Mouse (Mus musculus) intestine, embryonic 15.5 days (tissue): ENCODE results near the gene P4hb. TPM values are rescaled to one million over a fixed set of nuclear protein-coding genes. Genes with fewer than 3 reads are reported as not detected.
A peak's percentile ranks its signal among the peaks of the same experiment; 100 is the strongest.
"Not testable (repeated sequence)": the region's sequence is repeated elsewhere in the genome, so short reads cannot be mapped to it uniquely, and the experiment has no call there.

Source experiments
- ATAC-seq: fragments of 200-750 bp; cut with Nextera tagmentation; 2 replicates; pipeline ENCODE4 v1.8.0; 2017; ENCODE audit warnings: moderate TSS enrichment, moderate library complexity
- H3K27ac ChIP-seq: fragments of 300-500 bp; sonication (generic); 2 replicates; pipeline ENCODE4 v1.5.1; 2015; ENCODE audit warnings: mild to moderate bottlenecking, inconsistent platforms
- H3K27me3 ChIP-seq: fragments of 300-500 bp; sonication (generic); replicated peaks from 2 replicates; pipeline ENCODE4 v1.6.1; 2015; ENCODE audit warnings: inconsistent platforms
- H3K36me3 ChIP-seq: fragments of 300-500 bp; sonication (generic); 2 replicates; pipeline ENCODE4 v1.6.1; 2015; ENCODE audit warnings: inconsistent platforms
- H3K4me1 ChIP-seq: fragments of 300-500 bp; sonication (generic); replicated peaks from 2 replicates; pipeline ENCODE4 v1.6.1; 2015; ENCODE audit warnings: inconsistent platforms
- H3K4me2 ChIP-seq: fragments of 300-500 bp; sonication (generic); replicated peaks from 2 replicates; pipeline ENCODE4 v1.6.1; 2015; ENCODE audit warnings: mild to moderate bottlenecking, inconsistent platforms
- H3K4me3 ChIP-seq: fragments of 300-500 bp; sonication (generic); replicated peaks from 2 replicates; pipeline ENCODE4 v1.5.1; 2015; ENCODE audit warnings: inconsistent platforms
- H3K9ac ChIP-seq: fragments of 300-500 bp; sonication (generic); 2 replicates; pipeline ENCODE4 v1.6.1; 2015; ENCODE audit warnings: inconsistent platforms
- H3K9me3 ChIP-seq: fragments of 300-500 bp; sonication (generic); 2 replicates; pipeline ENCODE4 v1.6.1; 2016; ENCODE audit warnings: inconsistent platforms
- WGBS: fragments of 180-500 bp; shearing (Covaris S2); methylation state at CpG from one replicate; pipeline ENCODE4 v1.1.7; 2015; 5-methylcytosine and 5-hydroxymethylcytosine counted together
- polyA plus RNA-seq: library from polyadenylated mRNA; unstranded; fragments of >200 nt; fragmentation: Nextera tagmentation; extraction: Ambion mirVana; gene quantifications from 2 replicates; pipeline ENCODE4 v1.2.1, GENCODE M21; 2015

The P4hb gene
- polyA plus RNA-seq, 1 experiment from 2014 or later, result 992 TPM

DNA sequence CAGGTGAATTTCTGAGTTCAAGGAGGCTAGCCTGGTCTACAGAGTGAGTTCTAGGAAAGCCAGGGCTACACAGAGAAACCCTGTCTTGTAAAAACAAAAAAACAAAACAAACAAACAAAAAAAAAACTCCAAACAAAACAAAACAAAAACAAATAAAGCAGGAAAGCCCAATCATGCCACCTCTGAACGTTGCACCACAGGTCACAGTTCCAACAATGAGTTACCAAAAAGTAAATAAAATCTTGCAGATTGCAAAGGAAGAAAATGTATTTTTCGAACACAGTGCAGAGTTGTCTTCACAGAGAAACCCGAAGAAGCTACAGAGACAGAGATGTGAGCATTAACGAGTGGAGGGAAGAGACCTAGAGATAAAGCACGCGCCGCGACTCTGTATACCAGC lies 50.5 kb downstream of the P4hb start:
- no peak for ATAC-seq
- H3K9me3 ChIP-seq, result no peaks in the 10 kb centered on the region
- no peak overlapping the region for H3K4me2 ChIP-seq
- H3K27ac ChIP-seq, result no peak overlapping the region
- no peak overlapping the region for H3K9ac ChIP-seq
- no peak overlapping the region for H3K4me3 ChIP-seq
- H3K36me3 ChIP-seq, result no peaks in the 10 kb centered on the region
- 78% methylated on average over 8 of the region's 8 CpGs for WGBS
- H3K4me1 ChIP-seq, result peaks cover 9% of the 10 kb centered on the region; the same call in 1 of the 2 replicates
- no peaks in the 10 kb centered on the region; the same call in 1 of the 2 replicates for H3K27me3 ChIP-seq

DNA sequence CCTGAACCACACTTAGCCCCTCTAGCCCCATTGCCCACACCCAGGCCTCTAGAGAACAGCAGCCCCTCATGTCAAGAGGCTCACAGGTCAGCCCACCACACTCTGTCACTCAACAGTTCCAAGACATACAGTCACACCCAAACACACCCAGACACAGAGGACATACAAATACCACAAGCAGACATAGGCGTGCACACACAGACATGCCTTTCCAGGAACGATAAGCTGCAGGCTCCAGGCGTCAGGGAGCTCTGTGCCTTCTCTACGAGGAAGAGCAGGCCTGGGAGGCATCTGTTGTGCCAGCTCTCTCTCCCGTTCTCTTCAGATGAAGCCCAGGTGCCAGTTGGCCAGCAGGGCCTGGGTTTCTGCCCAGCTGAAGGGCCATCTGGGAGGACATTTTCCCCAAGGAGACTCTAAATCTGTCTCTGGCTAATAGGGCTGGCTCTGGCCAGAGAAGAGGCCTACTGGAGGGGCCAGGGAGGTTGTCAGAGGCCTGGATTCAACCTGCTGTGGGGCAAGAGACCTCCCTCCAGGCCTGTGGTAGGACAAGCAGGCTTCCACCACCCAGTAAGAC lies 52.0 kb downstream of the P4hb start:
- 0 out of 2 replicates have a peak, but pooled peaks have one; percentile 15 for ATAC-seq
- H3K9ac ChIP-seq, result no peak overlapping the region

DNA sequence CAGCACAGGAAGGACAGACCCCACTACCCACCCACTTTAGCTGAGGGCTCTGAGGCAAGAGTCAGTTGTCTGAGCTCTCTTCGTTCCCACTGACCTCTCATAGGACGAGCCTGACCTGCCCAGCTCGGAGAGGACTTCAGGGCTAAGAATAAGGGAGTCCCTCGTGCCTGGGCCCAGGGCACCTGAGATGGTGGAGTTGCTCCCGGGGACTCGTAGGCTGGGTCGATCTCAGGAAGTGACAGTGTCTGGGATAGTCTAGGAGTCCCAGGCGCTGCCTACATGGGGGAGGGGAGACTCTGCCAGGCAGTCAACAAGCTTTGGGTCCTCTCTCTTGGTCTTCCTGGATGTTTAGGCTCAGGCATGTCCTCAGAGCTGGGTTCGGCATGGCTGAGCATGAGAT lies 52.6 kb downstream of the P4hb start:
- Histone ChIP-seq H3K4me1 (peaks cover 13% of the 10 kb centered on the region), H3K9ac (no peak overlapping the region), H3K36me3 (no peaks in the 10 kb centered on the region), H3K9me3 (no peaks in the 10 kb centered on the region), H3K27me3 (no peaks in the 10 kb centered on the region), H3K4me2 (no peak overlapping the region), H3K27ac (no peak overlapping the region; the same call in 1 of the 2 replicates), H3K4me3 (no peak overlapping the region)
- no peak for ATAC-seq
- 73% methylated on average over 9 of the region's 9 CpGs for WGBS

More for the DNA sequence above, 52.0 kb downstream of the P4hb start:
- H3K36me3 ChIP-seq, result no peaks in the 10 kb centered on the region
- H3K27ac ChIP-seq, result peak overlapping the region; percentile 37; the same call in 1 of the 2 replicates
- H3K4me1 ChIP-seq, result peaks cover 9% of the 10 kb centered on the region; the same call in 1 of the 2 replicates
- H3K4me2 ChIP-seq, result no peak overlapping the region
- no peaks in the 10 kb centered on the region for H3K9me3 ChIP-seq
- H3K4me3 ChIP-seq, result no peak overlapping the region
- no peaks in the 10 kb centered on the region for H3K27me3 ChIP-seq
- WGBS, result 51% methylated on average over 5 of the region's 5 CpGs

DNA sequence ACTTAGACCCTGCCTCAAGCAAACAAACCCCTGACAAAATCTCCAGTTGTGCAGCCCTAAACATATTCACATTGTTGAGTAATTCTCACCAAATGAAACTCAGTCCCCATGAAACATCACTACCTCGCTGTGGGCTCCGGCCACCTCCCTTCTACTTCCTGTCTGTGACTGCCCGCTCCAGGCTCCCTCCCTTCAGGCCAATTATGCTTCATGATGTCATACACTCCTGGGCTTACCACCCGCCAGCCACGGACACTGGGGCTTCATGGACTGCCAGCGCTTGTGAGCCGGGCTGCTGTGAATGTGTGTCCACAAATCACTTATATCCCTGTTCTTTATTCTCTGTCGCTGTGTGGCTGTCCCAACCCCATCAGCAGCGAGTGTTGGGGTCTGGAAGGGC lies 53.3 kb downstream of the P4hb start:
- no peaks in the 10 kb centered on the region for H3K9me3 ChIP-seq
- 40% methylated on average over 9 of the region's 9 CpGs for WGBS
- 0 out of 2 replicates have a peak overlapping the region, but pooled peaks have one; percentile 1 for H3K27ac ChIP-seq
- H3K9ac ChIP-seq, result 0 out of 2 replicates have a peak overlapping the region, but pooled peaks have one; percentile 21
- no peak overlapping the region for H3K4me3 ChIP-seq
- 0 out of 2 replicates have a peak, but pooled peaks have one; percentile 37 for ATAC-seq
- peak overlapping the region; percentile 20; the same call in 1 of the 2 replicates for H3K4me2 ChIP-seq
- no peaks in the 10 kb centered on the region for H3K27me3 ChIP-seq
- H3K36me3 ChIP-seq, result no peaks in the 10 kb centered on the region
- peaks cover 15% of the 10 kb centered on the region for H3K4me1 ChIP-seq

DNA sequence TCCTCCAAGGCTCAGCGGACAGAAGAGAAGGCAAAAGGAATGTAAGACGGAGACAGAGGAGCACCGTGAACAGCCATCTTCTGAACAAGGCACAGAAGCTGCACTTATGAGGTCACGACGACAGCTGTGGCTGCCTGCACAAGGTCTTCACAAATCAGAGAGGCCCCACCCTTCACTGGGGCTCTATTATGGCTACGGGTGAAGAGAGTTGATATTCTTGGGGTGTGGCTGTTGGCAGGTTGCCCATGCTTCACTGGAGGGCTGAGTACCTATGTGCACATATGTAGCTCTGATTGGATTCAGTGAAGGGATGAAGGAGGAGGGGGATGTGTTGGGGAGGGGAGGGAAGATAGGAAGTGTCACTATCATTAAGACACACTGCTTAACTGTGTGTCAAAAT lies 54.5 kb downstream of the P4hb start:
- H3K4me2 ChIP-seq, result peak overlapping the region; percentile 10; the same call in 1 of the 2 replicates
- peak overlapping the region; percentile 66 for H3K27ac ChIP-seq

DNA sequence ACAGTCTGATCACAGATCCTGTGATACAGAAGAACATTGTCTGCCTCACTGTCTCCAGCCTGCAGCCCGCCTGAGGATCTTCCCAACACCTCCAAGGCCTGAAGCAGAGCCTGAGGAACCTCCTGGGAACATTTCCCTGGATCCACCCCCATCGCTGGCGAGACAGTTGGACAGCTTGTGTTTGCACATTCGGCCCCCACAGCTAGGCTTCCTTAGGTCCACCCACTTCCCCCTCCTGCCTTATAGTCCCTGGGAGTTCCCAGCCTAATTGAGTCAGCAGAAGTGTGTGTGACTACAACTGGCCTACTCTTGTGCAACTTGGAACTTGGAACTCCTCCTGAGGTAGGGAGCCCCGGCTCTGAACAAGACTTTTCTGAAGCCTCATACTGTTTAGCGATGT lies 55.0 kb downstream of the P4hb start:
- no peaks in the 10 kb centered on the region for H3K9me3 ChIP-seq
- peaks cover 15% of the 10 kb centered on the region for H3K4me1 ChIP-seq
- no peak overlapping the region for H3K4me3 ChIP-seq
- ATAC-seq, result peak; percentile 83
- WGBS, result 44% methylated on average over 6 of the region's 6 CpGs
- no peaks in the 10 kb centered on the region for H3K36me3 ChIP-seq
- no peak overlapping the region for H3K9ac ChIP-seq
- peak overlapping the region; percentile 66 for H3K27ac ChIP-seq
- 0 out of 2 replicates have a peak overlapping the region, but pooled peaks have one; percentile 10 for H3K4me2 ChIP-seq
- no peaks in the 10 kb centered on the region for H3K27me3 ChIP-seq

More for the DNA sequence above, 54.5 kb downstream of the P4hb start:
- H3K36me3 ChIP-seq, result no peaks in the 10 kb centered on the region
- H3K4me3 ChIP-seq, result no peak overlapping the region
- H3K9ac ChIP-seq, result no peak overlapping the region
- no peaks in the 10 kb centered on the region for H3K9me3 ChIP-seq
- 48% methylated on average over 6 of the region's 6 CpGs for WGBS
- ATAC-seq, result peak; percentile 83
- peaks cover 15% of the 10 kb centered on the region for H3K4me1 ChIP-seq
- H3K27me3 ChIP-seq, result no peaks in the 10 kb centered on the region

DNA sequence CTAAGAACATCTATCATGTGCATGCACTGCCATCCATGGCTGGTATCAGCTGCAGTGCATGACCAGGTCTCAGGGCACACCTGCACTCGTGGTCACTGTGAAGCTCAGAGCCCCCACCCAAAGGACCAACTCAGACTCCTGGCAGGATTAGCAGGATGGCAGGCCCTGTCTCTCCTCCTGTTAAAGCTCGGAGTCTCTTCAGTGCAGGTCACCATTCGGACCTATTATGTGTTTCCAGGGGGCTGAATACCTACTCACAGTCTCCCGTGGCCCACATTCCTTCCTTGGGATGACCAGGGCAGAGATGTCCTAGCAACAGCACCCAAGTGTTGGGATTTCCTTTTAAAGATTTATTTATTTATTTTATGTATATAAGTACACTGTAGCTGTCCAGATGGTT lies 55.9 kb downstream of the P4hb start:
- no peak overlapping the region for H3K27ac ChIP-seq
- H3K4me1 ChIP-seq, result peaks cover 15% of the 10 kb centered on the region
- H3K9me3 ChIP-seq, result no peaks in the 10 kb centered on the region
- no peaks in the 10 kb centered on the region for H3K36me3 ChIP-seq
- no peak overlapping the region for H3K9ac ChIP-seq
- 75% methylated on average over 4 of the region's 4 CpGs for WGBS
- no peaks in the 10 kb centered on the region for H3K27me3 ChIP-seq
- no peak overlapping the region for H3K4me3 ChIP-seq
- no peak overlapping the region for H3K4me2 ChIP-seq
- ATAC-seq, result no peak

DNA sequence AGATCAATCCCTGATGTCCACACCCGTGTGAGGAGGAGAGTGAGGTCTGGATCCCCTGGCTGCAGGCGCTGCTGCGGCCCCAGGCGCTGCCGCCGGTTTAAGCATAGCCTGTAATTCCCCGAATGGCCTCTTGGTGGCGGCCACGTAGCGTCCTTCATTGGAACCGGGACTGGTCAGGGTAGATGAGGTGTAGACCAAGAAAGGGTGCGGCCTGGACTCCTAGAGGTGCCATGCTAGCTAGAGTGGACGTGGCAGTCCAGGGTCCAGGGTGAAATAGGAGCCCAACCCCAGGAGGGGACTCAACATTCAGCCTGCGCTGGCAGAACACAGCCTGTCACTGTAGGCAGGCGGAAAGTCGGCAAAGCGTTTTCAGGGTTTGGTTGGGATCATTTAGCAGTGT lies 57.4 kb downstream of the P4hb start:
- WGBS, result 15% methylated on average over 17 of the region's 17 CpGs
- peak; percentile 73 for ATAC-seq

DNA sequence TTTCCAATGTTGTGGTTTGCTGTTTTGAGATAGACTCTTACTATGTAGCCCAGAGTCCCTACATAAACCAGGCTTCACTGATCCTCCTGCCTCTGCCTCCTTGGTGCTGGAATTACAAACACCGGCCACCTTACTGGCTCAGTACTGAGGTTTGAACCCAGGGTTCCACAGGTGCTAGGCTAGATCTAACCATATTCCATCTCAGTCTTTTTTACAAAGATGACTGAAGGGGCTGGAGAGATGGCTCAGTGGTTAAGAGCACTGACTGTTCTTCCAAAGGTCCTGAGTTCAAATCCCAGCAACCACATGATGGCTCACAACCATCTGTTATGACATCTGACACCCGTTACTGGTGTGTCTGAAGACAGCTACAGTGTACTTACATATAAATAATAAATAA lies 58.8 kb downstream of the P4hb start:
- not testable (repeated sequence) for ATAC-seq, H3K4me3 ChIP-seq, H3K9me3 ChIP-seq, H3K36me3 ChIP-seq, H3K9ac ChIP-seq, H3K27ac ChIP-seq, H3K27me3 ChIP-seq, H3K4me2 ChIP-seq
- 95% methylated on average over 2 of the region's 2 CpGs for WGBS
- peaks cover 18% of the 10 kb centered on the region for H3K4me1 ChIP-seq

More for the DNA sequence above, 57.4 kb downstream of the P4hb start:
- peaks cover 18% of the 10 kb centered on the region for H3K4me1 ChIP-seq
- no peaks in the 10 kb centered on the region for H3K27me3 ChIP-seq
- H3K36me3 ChIP-seq, result no peaks in the 10 kb centered on the region
- 0 out of 2 replicates have a peak overlapping the region, but pooled peaks have one; percentile 25 for H3K4me2 ChIP-seq
- H3K9ac ChIP-seq, result no peak overlapping the region
- no peak overlapping the region for H3K27ac ChIP-seq
- no peak overlapping the region for H3K4me3 ChIP-seq
- H3K9me3 ChIP-seq, result no peaks in the 10 kb centered on the region

DNA sequence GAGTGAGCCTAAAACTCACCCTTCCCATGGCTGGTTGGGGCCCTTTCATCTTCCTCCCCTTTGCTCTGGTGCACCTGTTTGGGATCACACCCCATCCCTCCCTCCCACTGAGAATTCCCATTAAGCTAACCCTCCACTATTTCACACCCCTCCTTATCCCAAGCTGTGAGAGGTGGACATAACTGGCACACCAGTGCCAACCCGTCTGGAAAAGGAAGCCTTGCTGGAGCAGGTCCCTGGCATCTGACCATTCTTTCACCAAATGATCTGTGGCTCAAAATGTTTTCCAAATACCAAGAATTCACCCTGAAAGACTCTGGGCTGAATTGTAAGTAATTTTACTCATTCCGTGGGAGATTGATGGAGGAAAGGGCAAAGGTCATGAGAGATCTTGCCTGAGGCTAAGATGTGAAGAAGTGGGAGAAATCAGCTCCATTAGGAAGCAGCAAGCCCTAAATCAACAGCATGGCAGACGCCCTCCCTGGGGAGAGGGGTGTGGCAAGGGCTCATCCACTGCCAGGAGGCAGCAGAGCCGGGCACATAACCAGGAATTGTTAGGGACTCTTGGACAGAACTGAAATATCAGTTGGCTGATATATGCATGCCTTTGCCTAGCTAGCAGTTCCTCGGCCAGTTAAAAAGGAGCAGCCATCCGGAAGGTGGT lies 60.1 kb downstream of the P4hb start:
- Histone ChIP-seq H3K4me2 (no peak overlapping the region), H3K4me1 (peaks cover 15% of the 10 kb centered on the region), H3K27me3 (no peaks in the 10 kb centered on the region), H3K36me3 (no peaks in the 10 kb centered on the region), H3K9me3 (no peaks in the 10 kb centered on the region), H3K27ac (no peak overlapping the region), H3K9ac (no peak overlapping the region), H3K4me3 (no peak overlapping the region)
- ATAC-seq, result no peak
- 39% methylated on average over 6 of the region's 6 CpGs for WGBS

DNA sequence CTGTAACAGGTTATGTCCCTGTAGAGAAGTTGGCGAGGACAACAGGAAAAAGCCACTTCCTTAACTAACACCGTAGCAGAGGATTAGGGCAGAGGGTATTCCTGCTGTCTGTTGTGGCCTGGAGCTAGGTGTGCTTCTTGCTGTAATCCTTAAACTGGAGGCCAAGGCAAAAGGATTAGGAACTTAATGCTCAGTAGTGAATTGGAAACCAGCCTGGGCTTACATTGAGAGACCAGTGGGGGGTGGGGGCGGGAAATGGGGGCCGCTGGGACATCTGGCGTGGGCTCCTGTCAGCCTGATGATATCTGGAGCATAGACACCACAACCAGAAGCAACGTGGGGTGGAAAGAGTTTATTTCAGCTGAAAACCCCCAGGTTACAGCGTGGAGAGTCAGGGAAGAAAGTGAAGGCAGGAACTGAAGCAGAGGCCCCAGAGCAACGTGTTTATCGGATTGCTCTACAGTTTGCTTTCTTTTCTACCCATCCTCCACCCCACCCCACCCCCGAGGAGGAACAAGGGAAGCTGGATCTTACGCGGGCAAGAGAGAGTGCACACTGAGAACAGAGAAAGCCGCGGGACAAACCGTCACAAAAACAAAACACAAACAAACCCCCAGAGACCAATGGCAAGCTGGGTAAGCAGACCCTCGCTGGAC lies 62.5 kb downstream of the P4hb start:
- no peaks in the 10 kb centered on the region for H3K27me3 ChIP-seq
- WGBS, result 8% methylated on average over 16 of the region's 16 CpGs
- no peaks in the 10 kb centered on the region for H3K36me3 ChIP-seq
- ATAC-seq, result no peak
- H3K9me3 ChIP-seq, result no peaks in the 10 kb centered on the region
- peak overlapping the region; percentile 56 for H3K4me2 ChIP-seq
- H3K4me3 ChIP-seq, result peak overlapping the region; percentile 14; the same call in 1 of the 2 replicates
- H3K4me1 ChIP-seq, result peaks cover 19% of the 10 kb centered on the region
- peak overlapping the region; percentile 59 for H3K27ac ChIP-seq
- H3K9ac ChIP-seq, result peak overlapping the region; percentile 4; the same call in 1 of the 2 replicates
